Mouse (Mus musculus) kidney, postnatal 0 days (tissue): ENCODE results near the gene Nkpd1. TPM values are rescaled to one million over a fixed set of nuclear protein-coding genes. Genes with fewer than 3 reads are reported as not detected.
"Not testable (repeated sequence)": the region's sequence is repeated elsewhere in the genome, so short reads cannot be mapped to it uniquely, and the experiment has no call there.

Experiments used
- ATAC-seq: fragments of 200-750 bp; cut with Nextera tagmentation; replicated peaks from 2 replicates; pipeline ENCODE4 v1.8.0; 2017; ENCODE audit warnings: low read depth, moderate number of reproducible peaks, moderate TSS enrichment, moderate library complexity; ENCODE audit not compliant: low FRiP score
- DNase-seq: peaks from one replicate; pipeline ENCODE4 v3.0.0-alpha.2; 2016; ENCODE audit warnings: low spot score
- H3K27ac ChIP-seq: fragments of 300-500 bp; sonication (generic); 2 replicates; pipeline ENCODE4 v1.5.1; 2014; ENCODE audit warnings: mild to moderate bottlenecking
- H3K27me3 ChIP-seq: fragments of 300-500 bp; sonication (generic); 2 replicates; pipeline ENCODE4 v1.6.1; 2014; ENCODE audit warnings: low read length, mixed read lengths; ENCODE audit not compliant: insufficient read depth
- H3K36me3 ChIP-seq: fragments of 300-500 bp; sonication (generic); 2 replicates; pipeline ENCODE4 v1.6.1; 2014; ENCODE audit warnings: low read length, mixed read lengths; ENCODE audit not compliant: insufficient read depth
- H3K4me1 ChIP-seq: fragments of 300-500 bp; sonication (generic); replicated peaks from 2 replicates; pipeline ENCODE4 v1.6.1; 2014; ENCODE audit warnings: antibody characterized with exemption, low read length, mixed read lengths; ENCODE audit not compliant: insufficient read depth
- H3K4me2 ChIP-seq: fragments of 300-500 bp; sonication (generic); 2 replicates; pipeline ENCODE4 v1.6.1; 2014; ENCODE audit warnings: mild to moderate bottlenecking, low read length, moderate library complexity, mixed read lengths
- H3K4me3 ChIP-seq: fragments of 300-500 bp; sonication (generic); replicated peaks from 2 replicates; pipeline ENCODE4 v1.5.1; 2014; ENCODE audit warnings: low read depth, low read length
- H3K9ac ChIP-seq: fragments of 300-500 bp; sonication (generic); 2 replicates; pipeline ENCODE4 v1.6.1; 2014; ENCODE audit warnings: low read depth, low read length
- H3K9me3 ChIP-seq: fragments of 300-500 bp; sonication (generic); replicated peaks from 2 replicates; pipeline ENCODE4 v1.6.1; 2016; ENCODE audit warnings: low read length, inconsistent platforms, mixed read lengths
- CTCF ChIP-seq: IDR thresholded peaks from 2 replicates; pipeline ENCODE4 v1.5.1; 2016; ENCODE audit warnings: antibody characterized with exemption, low read depth, mild to moderate bottlenecking, moderate library complexity
- WGBS: fragments of 180-500 bp; shearing (Covaris S2); extraction: QIAGEN DNeasy Blood & Tissue Kit; methylation state at CpG from one replicate; pipeline ENCODE4 v1.1.7; 2014; 5-methylcytosine and 5-hydroxymethylcytosine counted together
- polyA plus RNA-seq: library from polyadenylated mRNA; unstranded; fragments of >200 nt; fragmentation: Nextera tagmentation; extraction: Ambion mirVana; gene quantifications from 2 replicates; pipeline ENCODE4 v1.2.1, GENCODE M21; 2015

Nkpd1 gene
- polyA plus RNA-seq, 1 experiment from 2014 or later: not detected

DNA sequence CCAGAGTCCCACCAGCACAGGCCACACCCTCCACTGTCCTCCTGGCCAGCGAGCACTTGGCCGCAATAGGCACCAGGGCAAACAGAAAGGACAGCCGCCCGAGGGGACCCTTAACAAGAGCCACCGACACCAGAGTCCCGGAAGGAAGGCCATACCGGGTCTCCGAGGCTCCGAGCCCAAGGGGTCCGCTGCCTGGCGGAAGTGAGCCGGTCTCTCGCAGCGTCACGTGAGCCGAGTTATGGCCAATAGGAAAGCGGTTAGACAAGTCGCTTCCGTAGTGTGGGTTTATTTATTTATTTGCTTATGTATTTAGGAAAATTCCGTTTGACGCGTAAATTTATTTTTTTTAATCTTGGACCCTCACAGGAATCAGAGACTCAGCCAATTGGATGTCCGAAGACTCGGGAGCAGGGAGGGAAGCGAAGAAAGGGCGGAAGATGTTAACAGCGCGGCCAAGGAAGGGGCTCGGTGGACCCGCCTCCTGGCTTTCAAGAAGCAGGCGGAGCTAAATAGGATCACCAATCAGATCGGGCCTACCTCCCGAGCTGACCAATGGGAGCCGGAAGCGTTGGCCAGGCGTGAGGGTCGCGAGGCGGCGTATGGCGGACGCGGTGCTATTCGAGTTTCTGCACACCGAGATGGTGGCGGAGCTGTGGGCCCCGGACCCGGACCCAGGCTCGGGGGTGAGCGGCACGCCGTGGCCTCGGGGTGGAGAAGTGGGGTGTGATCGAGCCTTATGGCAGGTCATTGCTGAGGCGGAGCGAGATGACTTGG is 9.3 kb upstream of the Nkpd1 start, which contains the start of the genes Bloc1s3 and Trappc6a:
TSS of gene Bloc1s3 (minus strand) at position 218 of the 774 bp plus-strand sequence.
TSS of gene Trappc6a (plus strand) at position 246 of the 774 bp plus-strand sequence.
- 0 out of 2 replicates have a peak, but pooled peaks have one; percentile 12 for TF ChIP-seq CTCF
- under 1% methylated on average over 56 of the region's 56 CpGs for WGBS
- ATAC-seq: peak; percentile 91
- H3K9ac ChIP-seq: peak within 1 kb of the TSS; percentile 69
- H3K4me1 ChIP-seq: peaks cover 15% of the 10 kb centered on the region; the same call in 1 of the 2 replicates
- DNase-seq: peak; percentile 97
- H3K4me3 ChIP-seq: peak within 1 kb of the TSS; percentile 57
- no peaks in the 10 kb centered on the region for H3K9me3 ChIP-seq
- no peaks in the 10 kb centered on the region for H3K27me3 ChIP-seq
- no peaks in the 10 kb centered on the region for H3K36me3 ChIP-seq
- H3K27ac ChIP-seq: peak within 1 kb of the TSS; percentile 84
- peak within 1 kb of the TSS; percentile 94 for H3K4me2 ChIP-seq

DNA sequence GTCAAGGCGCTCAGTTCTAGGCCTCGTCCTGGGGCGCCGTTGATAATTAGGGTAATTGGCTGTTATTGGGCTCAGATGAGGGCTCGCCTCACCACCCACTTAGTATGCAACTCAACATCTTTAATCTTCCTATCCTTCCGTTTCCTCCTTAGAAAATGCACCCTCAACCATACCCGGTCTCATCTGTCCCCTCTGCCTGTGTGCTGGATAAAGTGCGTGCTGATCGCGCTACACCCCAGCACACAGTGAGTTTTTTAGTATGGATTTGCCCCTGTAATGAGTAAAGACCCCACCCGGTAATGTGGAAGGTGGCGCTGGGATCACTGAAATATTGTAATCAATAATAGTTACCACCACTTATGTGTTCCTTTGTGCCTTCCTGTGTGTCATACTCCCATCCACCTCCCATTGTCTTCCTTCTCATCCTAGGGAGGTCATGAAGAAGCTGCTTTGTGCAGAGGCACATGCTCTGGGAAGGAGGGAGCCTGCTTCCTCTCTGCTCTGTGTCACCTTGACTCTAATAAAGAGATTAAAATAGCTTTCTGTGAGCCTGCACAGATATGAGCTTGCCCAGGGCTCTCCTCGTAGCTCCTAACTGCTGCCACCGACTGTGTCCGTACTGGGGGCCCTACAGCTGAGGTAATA is 8.6 kb upstream of the Nkpd1 start:
- Histone ChIP-seq H3K9me3 (no peaks in the 10 kb centered on the region), H3K27me3 (no peaks in the 10 kb centered on the region), H3K4me1 (peaks cover 15% of the 10 kb centered on the region; the same call in 1 of the 2 replicates), H3K27ac (peak overlapping the region; percentile 84; the same call in 1 of the 2 replicates), H3K4me2 (peak overlapping the region; percentile 94), H3K36me3 (no peaks in the 10 kb centered on the region), H3K9ac (peak overlapping the region; percentile 60), H3K4me3 (peak overlapping the region; percentile 57)
- ATAC-seq (0 out of 2 replicates have a peak, but pooled peaks have one; percentile 0), DNase-seq (no peak)
- 5% methylated on average over 15 of the region's 15 CpGs for WGBS
- no peak for TF ChIP-seq CTCF

DNA sequence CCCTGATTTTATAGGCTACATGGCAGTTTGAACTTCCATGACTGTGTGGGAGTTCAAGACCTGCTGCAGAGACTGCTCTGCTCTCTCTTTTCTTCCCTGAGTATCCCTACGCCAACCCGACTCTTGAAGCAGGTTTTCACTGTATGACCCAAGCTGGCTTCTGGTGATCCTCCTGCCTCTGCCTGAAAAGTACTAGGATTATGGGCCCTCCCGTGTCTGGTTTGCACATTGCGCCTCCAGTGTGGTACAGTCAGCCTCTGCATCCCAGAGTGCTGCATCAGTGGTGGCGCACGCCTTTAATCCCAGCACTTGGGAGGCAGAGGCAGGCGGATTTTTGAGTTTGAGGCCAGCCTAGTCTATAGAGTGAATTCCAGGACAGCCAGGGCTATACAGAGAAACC is 7.9 kb upstream of the Nkpd1 start:
- DNase-seq: no peak
- peak overlapping the region; percentile 94; the same call in 1 of the 2 replicates for H3K4me2 ChIP-seq
- peaks cover 15% of the 10 kb centered on the region; the same call in 1 of the 2 replicates for H3K4me1 ChIP-seq
- ATAC-seq: no peak
- no peaks in the 10 kb centered on the region for H3K9me3 ChIP-seq
- TF ChIP-seq CTCF: no peak
- H3K36me3 ChIP-seq: no peaks in the 10 kb centered on the region
- H3K27ac ChIP-seq: no peak overlapping the region
- no peak overlapping the region for H3K9ac ChIP-seq
- H3K27me3 ChIP-seq: no peaks in the 10 kb centered on the region
- WGBS: 91% methylated on average over 7 of the region's 7 CpGs
- H3K4me3 ChIP-seq: no peak overlapping the region

DNA sequence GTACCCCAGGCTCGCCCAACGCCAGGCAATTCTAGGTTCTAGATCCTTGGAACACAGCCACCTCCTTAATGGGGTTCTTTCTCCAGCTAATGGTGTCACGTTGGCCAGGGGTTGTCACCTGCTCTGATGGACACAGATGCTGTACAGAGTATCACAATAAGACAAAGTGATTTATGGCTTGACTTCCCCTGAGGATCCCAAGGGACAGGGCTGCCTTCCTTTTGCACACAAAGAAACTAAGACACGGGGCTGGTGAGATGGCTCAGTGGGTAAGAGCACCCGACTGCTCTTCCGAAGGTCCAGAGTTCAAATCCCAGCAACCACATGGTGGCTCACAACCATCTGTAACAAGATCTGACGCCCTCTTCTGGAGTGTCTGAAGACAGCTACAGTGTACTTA is 5.7 kb upstream of the Nkpd1 start:
- H3K27me3 ChIP-seq, H3K9ac ChIP-seq, H3K36me3 ChIP-seq, DNase-seq, H3K4me3 ChIP-seq, ATAC-seq, H3K9me3 ChIP-seq, H3K4me2 ChIP-seq, H3K27ac ChIP-seq: not testable (repeated sequence)
- 73% methylated on average over 6 of the region's 7 CpGs for WGBS
- peaks cover 13% of the 10 kb centered on the region; the same call in 1 of the 2 replicates for H3K4me1 ChIP-seq

DNA sequence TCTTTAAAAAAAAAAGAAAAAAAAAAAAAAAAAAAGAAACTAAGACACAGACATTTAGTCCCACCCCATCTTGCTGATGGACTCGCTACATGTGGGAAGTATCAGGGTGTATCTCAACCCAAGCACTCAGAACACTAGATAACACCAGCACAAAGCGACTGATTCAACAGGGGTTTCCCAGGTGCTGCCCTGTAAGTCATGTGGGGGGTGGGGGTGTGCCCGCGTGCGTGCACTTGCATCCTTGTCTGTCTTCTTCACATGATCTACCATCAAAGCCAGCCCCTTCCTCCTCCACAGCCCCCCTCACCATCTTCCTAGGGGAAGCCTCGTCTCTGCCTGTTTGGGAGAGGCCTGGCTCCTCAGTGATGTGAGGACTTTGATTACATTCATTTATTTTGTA is 5.3 kb upstream of the Nkpd1 start:
- no peak overlapping the region for H3K27ac ChIP-seq
- no peaks in the 10 kb centered on the region for H3K36me3 ChIP-seq
- H3K9ac ChIP-seq: no peak overlapping the region
- DNase-seq (no peak), ATAC-seq (no peak)
- H3K9me3 ChIP-seq: no peaks in the 10 kb centered on the region
- H3K4me3 ChIP-seq: no peak overlapping the region
- H3K4me2 ChIP-seq: no peak overlapping the region
- TF ChIP-seq CTCF: no peak
- H3K4me1 ChIP-seq: peaks cover 8% of the 10 kb centered on the region; the same call in 1 of the 2 replicates
- WGBS: 74% methylated on average over 6 of the region's 6 CpGs
- no peaks in the 10 kb centered on the region for H3K27me3 ChIP-seq

DNA sequence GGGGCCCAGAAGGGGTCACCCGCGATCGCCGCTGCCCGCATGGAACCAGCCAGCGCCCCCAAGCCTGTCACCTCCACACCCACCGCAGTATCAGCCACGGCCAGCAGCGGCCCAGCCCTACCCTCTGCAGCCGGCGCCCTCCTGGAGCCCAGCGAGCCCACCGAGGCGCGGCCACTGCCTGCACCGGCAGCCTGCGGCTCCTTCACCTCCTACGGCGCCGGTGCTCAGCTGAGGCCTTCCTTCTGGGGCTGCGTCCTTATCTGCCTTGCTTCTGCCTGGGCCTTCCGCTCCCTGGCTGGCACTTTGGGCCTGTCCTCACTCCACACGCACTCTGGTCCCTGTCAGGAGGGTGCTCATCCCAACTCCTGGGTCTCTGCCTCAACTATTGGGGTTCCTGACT is 2.4 kb downstream of the Nkpd1 start:
- TF ChIP-seq CTCF: no peak
- DNase-seq: no peak

More for the DNA sequence above, 2.4 kb downstream of the Nkpd1 start:
- Histone ChIP-seq H3K9me3 (no peaks in the 10 kb centered on the region), H3K9ac (peak overlapping the region; percentile 47), H3K4me3 (peak overlapping the region; percentile 9; the same call in 1 of the 2 replicates), H3K4me1 (peaks cover 25% of the 10 kb centered on the region), H3K4me2 (peak overlapping the region; percentile 52), H3K36me3 (no peaks in the 10 kb centered on the region), H3K27ac (no peak overlapping the region), H3K27me3 (peaks cover 53% of the 10 kb centered on the region)
- ATAC-seq: no peak
- 8% methylated on average over 23 of the region's 23 CpGs for WGBS
